Mouse (Mus musculus) CH12F3 (cell line): ENCODE measurements around the gene Slc25a24.

Source experiments
- in situ Hi-C: fragments of 300-500 bp; cut with MboI; formaldehyde crosslinking; loops from 2 replicates; pipeline ENCODE4 v1.14.3; 2020; ENCODE audit warnings: low sequenced_read_pairs

Slc25a24 gene

GRCm38 (mm10) chr3:109165214-109165829, 42.4 kb downstream of the Slc25a24 start:
- in situ Hi-C loops: loop anchor here (25.0 kb wide), 1 partner anchor 322 kb away; no protein-coding TSS in a partner anchor

- in situ Hi-C loops: loop anchor here (25.0 kb wide), 1 partner anchor 318 kb away; no protein-coding TSS in a partner anchor
Observed at GRCm38 (mm10) chr3:109169121-109169520, 46.2 kb downstream of the Slc25a24 start.

- in situ Hi-C loops: loop anchor here (25.0 kb wide), 1 partner anchor 316 kb away; no protein-coding TSS in a partner anchor
Observed at GRCm38 (mm10) chr3:109171070-109171778, 48.3 kb downstream of the Slc25a24 start.

GRCm38 (mm10) chr3:109174394-109174793, 51.4 kb downstream of the Slc25a24 start:
- in situ Hi-C loops: loop anchor here (25.0 kb wide), 1 partner anchor 313 kb away; no protein-coding TSS in a partner anchor

GRCm38 (mm10) chr3:109178705-109179104, 55.8 kb downstream of the Slc25a24 start:
- in situ Hi-C loops: no loop called here

- in situ Hi-C loops: no loop called here
Observed at GRCm38 (mm10) chr3:109179528-109180076, 56.7 kb downstream of the Slc25a24 start.

GRCm38 (mm10) chr3:109196166-109196565, 73.2 kb downstream of the Slc25a24 start:
- in situ Hi-C loops: no loop called here

GRCm38 (mm10) chr3:109199280-109199679, 76.3 kb downstream of the Slc25a24 start:
- in situ Hi-C loops: no loop called here

GRCm38 (mm10) chr3:109212322-109212721, 89.4 kb downstream of the Slc25a24 start:
- in situ Hi-C loops: no loop called here

- in situ Hi-C loops: no loop called here
Observed at GRCm38 (mm10) chr3:109216352-109216751, 93.4 kb downstream of the Slc25a24 start.
